Mouse (Mus musculus) midbrain, embryonic 16.5 days (tissue): Measurements from ENCODE around the gene Cacng4. TPM values are rescaled to one million over a fixed set of nuclear protein-coding genes. Genes with fewer than 3 reads are reported as not detected.

Experiments used
- ATAC-seq: fragments of 200-750 bp; cut with Nextera tagmentation; 2 replicates; pipeline ENCODE4 v1.8.0; 2017; ENCODE audit warnings: moderate TSS enrichment
- H3K27ac ChIP-seq: fragments of 300-500 bp; sonication (generic); 2 replicates; pipeline ENCODE4 v1.5.1; 2014; ENCODE audit warnings: mild to moderate bottlenecking, low read length, mixed read lengths
- H3K27me3 ChIP-seq: fragments of 300-500 bp; sonication (generic); 2 replicates; pipeline ENCODE4 v1.6.1; 2014; ENCODE audit warnings: low read depth, low read length, mixed read lengths; ENCODE audit not compliant: control insufficient read depth, insufficient read depth
- H3K36me3 ChIP-seq: fragments of 300-500 bp; sonication (generic); 2 replicates; pipeline ENCODE4 v1.6.1; 2014; ENCODE audit warnings: mild to moderate bottlenecking, low read length, moderate library complexity, mixed read lengths; ENCODE audit not compliant: control insufficient read depth, insufficient read depth
- H3K4me1 ChIP-seq: fragments of 300-500 bp; sonication (generic); 2 replicates; pipeline ENCODE4 v1.6.1; 2014; ENCODE audit warnings: mild to moderate bottlenecking, low read length, mixed read lengths; ENCODE audit not compliant: control insufficient read depth, insufficient read depth
- H3K4me2 ChIP-seq: fragments of 300-500 bp; sonication (generic); 2 replicates; pipeline ENCODE4 v1.6.1; 2014; ENCODE audit warnings: mild to moderate bottlenecking, low read length, mixed read lengths
- H3K4me3 ChIP-seq: fragments of 300-500 bp; sonication (generic); 2 replicates; pipeline ENCODE4 v1.5.1; 2014; ENCODE audit warnings: low read depth, mild to moderate bottlenecking, low read length, moderate library complexity, mixed read lengths
- H3K9ac ChIP-seq: fragments of 300-500 bp; sonication (generic); 2 replicates; pipeline ENCODE4 v1.6.1; 2014; ENCODE audit warnings: low read depth, low read length, mixed read lengths
- H3K9me3 ChIP-seq: fragments of 300-500 bp; sonication (generic); replicated peaks from 2 replicates; pipeline ENCODE4 v1.6.1; 2014; ENCODE audit warnings: mild to moderate bottlenecking, low read length, mixed read lengths; ENCODE audit not compliant: control insufficient read depth, poor library complexity, severe bottlenecking
- WGBS: fragments of 180-500 bp; shearing (Covaris S2); extraction: QIAGEN DNeasy Blood & Tissue Kit; methylation state at CpG from one replicate; pipeline ENCODE4 v1.1.7; 2014; 5-methylcytosine and 5-hydroxymethylcytosine counted together
- polyA plus RNA-seq: library from polyadenylated mRNA; unstranded; fragments of >200 nt; fragmentation: Nextera tagmentation; extraction: Ambion mirVana; gene quantifications from 2 replicates; pipeline ENCODE4 v1.2.1, GENCODE M21; 2015

The Cacng4 gene
- polyA plus RNA-seq, 1 experiment from 2014 or later = 52.1 TPM

DNA sequence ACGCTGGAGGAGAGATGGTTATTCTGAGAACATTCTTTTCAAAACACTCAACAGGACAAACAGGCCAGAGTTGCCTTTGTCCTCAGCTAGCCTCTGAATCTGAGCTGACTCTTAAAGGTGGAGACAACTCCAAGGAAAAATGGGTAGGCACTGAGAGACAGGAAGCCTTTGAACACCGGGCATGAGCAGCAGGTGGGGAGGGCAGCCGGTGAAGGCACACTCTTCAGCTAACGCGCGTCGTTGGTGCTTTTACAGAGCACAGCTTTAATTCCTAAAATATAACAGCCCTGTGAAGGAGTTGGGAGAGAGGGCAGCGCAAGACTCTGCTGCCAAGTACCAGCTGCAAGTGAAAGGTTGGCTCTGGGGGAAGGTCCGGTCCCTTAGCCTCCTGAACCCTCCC lies 5.0 kb upstream of the Cacng4 start:
- WGBS = 21% methylated on average over 9 of the region's 9 CpGs

DNA sequence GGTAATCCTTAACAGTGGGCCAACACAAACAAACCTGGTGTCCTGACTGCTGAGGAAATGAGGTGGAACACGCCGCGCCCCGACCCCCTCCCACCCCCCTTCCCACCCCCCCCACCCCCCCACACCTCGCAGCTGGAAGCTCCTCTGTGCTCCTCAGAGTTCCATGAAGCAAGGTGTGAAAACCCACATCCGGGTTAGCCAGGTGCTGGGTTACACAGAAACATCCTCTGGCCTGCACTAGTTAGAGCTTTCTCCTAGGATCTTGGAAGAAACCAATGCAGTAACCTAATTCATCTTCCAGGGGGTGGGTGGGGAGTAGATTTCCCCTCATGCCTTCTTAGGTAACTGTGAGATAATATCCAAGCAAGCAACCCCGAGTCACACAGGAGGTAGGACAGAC lies 2.0 kb upstream of the Cacng4 start:
- Histone ChIP-seq H3K4me1 (peaks cover 38% of the 10 kb centered on the region), H3K9me3 (no peaks in the 10 kb centered on the region), H3K4me3 (no peak overlapping the region), H3K36me3 (no peaks in the 10 kb centered on the region), H3K9ac (no peak overlapping the region), H3K27me3 (no peaks in the 10 kb centered on the region), H3K27ac (no peak overlapping the region), H3K4me2 (no peak overlapping the region)
- 34% methylated on average over 6 of the region's 7 CpGs for WGBS
- ATAC-seq = no peak

More for the DNA sequence above, 5.0 kb upstream of the Cacng4 start:
- H3K4me2 ChIP-seq = no peak overlapping the region
- ATAC-seq = no peak
- no peak overlapping the region for H3K27ac ChIP-seq
- no peaks in the 10 kb centered on the region for H3K9me3 ChIP-seq
- H3K36me3 ChIP-seq = no peaks in the 10 kb centered on the region
- no peaks in the 10 kb centered on the region for H3K27me3 ChIP-seq
- no peak overlapping the region for H3K4me3 ChIP-seq
- H3K4me1 ChIP-seq = peaks cover 23% of the 10 kb centered on the region
- H3K9ac ChIP-seq = 0 out of 2 replicates have a peak overlapping the region, but pooled peaks have one; percentile 11

DNA sequence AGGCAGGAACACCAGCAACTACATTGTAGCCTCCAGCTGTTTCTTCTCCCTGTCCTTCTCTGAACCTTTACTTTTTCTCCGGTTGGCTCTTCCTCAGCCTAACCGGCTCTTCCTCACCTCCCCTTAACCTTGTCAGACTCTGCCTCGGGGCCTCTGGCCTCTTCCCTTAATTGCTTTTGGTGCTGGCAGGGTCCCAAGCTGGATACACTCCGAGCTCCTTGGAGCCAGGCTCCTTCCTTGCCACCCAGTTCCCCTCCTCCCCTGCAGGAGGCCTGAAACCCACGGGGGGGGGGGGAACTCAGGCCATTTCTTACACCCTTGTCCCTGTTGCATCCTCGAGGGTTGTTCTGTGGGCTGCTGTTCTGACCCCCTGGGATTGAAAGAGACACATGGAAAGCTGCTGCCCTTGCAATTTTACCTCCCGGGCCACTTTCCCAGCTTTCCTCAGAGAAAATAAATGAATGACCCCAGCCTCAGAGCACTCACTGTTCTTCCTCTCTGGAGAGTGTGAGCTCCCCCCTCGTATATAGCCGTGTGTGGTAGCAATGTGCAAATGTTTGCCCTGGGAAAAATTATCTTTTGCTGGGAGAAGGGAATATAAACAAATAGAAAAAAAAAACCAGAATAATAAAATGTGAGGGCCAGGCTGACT lies 1.2 kb upstream of the Cacng4 start:
- peak overlapping the region; percentile 64 for H3K4me2 ChIP-seq
- H3K27ac ChIP-seq = peak overlapping the region; percentile 97
- H3K27me3 ChIP-seq = no peaks in the 10 kb centered on the region
- no peak for ATAC-seq
- peak overlapping the region; percentile 93 for H3K9ac ChIP-seq
- H3K4me3 ChIP-seq = peak overlapping the region; percentile 81
- peaks cover 43% of the 10 kb centered on the region for H3K4me1 ChIP-seq
- no peaks in the 10 kb centered on the region for H3K9me3 ChIP-seq
- no peaks in the 10 kb centered on the region for H3K36me3 ChIP-seq
- WGBS = 2% methylated on average over 9 of the region's 9 CpGs

DNA sequence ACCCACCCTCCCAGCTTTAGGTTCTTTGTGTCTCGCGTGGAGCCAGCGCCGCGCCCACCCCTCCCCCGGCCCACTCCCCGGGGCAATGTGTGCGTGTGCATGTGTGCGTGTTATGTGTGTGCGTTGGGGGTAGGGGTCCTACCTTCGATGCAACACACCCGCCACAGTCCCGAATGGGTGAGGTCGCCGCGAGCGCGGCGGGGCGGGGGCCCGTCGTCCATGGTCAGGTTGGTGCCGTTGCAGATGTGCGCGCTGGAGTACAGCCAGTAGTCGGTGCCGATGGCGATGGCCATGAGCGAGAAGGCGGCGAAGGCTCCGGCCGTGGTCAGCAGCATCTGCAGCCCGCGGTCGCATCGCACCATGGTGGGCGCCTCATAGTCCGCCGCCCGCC lies 259 bp downstream of the Cacng4 start:
- Histone ChIP-seq H3K27me3 (no peaks in the 10 kb centered on the region), H3K4me1 (peaks cover 40% of the 10 kb centered on the region), H3K4me3 (peak overlapping the region; percentile 81), H3K9me3 (no peaks in the 10 kb centered on the region), H3K4me2 (peak overlapping the region; percentile 64), H3K36me3 (no peaks in the 10 kb centered on the region), H3K27ac (peak overlapping the region; percentile 97), H3K9ac (peak overlapping the region; percentile 93)
- WGBS = under 1% methylated on average over 36 of the region's 41 CpGs
- ATAC-seq = peak; percentile 65

DNA sequence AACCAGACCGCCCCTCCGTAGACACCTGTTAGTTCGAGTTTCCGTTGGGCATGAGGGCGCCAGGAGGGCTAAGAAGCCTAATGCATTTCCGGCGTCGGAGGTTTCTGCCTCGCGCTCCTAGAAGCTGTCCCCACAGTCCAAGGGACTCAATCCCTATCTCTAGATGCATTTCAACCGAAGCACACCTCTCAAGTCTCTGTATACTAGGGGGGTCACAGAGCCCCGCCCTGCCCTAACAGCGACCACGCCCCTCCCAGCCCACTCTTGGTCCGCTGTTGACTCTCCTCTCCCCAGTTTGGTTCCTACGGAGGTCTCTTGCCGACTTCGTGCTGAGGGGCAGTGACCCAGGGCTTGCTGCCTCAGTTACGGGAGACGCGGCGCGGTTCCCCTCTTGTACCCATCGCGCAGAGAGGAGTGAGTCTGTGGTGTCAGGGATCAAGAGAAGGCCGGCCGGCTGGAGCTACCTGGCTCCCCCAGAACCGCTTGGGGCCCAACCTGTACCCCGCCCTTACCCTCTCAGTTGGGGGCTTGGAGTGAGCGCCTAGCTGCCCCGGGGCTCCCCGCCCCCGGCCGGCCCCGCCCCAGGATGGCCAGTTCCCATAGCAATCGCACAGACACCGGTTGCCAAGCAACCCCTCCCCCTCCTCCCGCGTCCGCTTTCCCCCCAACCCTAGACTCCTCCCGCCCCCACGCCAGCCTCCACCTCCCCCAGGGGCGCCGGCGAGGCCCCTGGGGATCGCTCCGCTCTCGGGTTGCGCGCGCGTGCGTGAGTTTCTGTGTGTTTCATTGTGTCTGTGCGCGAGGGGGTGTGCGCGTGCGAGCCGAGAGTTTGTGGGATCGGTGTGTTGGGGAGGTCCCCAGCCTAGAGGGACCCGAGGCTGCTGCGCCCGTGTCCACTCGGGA lies 906 bp downstream of the Cacng4 start:
- Histone ChIP-seq H3K4me1 (peaks cover 40% of the 10 kb centered on the region), H3K27ac (peak overlapping the region; percentile 97)
- WGBS = under 1% methylated on average over 52 of the region's 64 CpGs

DNA sequence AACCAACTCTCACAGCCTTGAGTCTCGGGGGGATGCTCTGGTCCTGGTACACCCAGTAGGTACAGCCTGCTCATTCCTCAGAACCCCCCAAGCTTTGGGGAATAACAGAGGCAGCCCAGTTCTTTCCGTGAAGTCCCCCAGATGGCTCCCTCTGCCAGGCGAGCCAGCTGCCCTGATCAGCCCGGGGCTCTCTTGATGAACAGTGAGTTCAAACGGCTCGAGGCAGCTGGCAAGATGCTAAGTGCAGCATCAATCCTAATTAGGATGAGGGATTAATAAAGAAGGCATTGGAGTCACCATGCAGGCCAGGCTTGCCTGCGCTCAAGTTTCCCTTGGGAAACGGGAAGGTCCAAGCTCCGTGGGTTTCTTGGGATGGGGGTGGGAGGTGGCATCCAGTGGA lies 2.2 kb downstream of the Cacng4 start:
- H3K4me3 ChIP-seq = peak overlapping the region; percentile 81
- peak overlapping the region; percentile 97 for H3K27ac ChIP-seq
- H3K9ac ChIP-seq = peak overlapping the region; percentile 93
- H3K4me2 ChIP-seq = peak overlapping the region; percentile 64
- no peaks in the 10 kb centered on the region for H3K27me3 ChIP-seq
- no peak for ATAC-seq
- H3K9me3 ChIP-seq = no peaks in the 10 kb centered on the region
- 10% methylated on average over 9 of the region's 9 CpGs for WGBS
- H3K36me3 ChIP-seq = peaks cover 5% of the 10 kb centered on the region
- H3K4me1 ChIP-seq = peaks cover 34% of the 10 kb centered on the region

More for the DNA sequence above, 906 bp downstream of the Cacng4 start:
- Histone ChIP-seq H3K9ac (peak overlapping the region; percentile 93), H3K4me2 (peak overlapping the region; percentile 64), H3K36me3 (no peaks in the 10 kb centered on the region), H3K4me3 (peak overlapping the region; percentile 81), H3K9me3 (no peaks in the 10 kb centered on the region), H3K27me3 (no peaks in the 10 kb centered on the region)
- ATAC-seq = peak; percentile 66

DNA sequence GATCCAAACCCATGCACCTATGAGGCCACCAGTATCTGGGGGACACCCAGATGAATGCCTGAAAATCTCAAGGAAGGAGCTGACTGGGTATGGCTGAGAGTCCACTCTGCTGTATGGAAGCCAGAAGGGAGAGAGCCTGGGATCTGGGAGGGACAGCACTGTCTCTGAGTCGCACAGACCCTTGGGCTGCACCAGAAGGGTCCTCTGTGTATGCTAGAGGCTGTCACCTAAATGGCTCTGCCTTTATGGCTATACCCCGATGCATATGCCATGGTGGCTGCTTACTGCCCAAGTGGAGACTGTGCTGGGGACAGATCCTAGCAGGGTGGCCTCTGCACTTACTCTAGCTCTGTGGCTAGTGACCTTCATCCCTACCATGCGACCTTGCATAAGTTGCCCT lies 8.6 kb downstream of the Cacng4 start:
- H3K4me2 ChIP-seq = no peak overlapping the region
- H3K9ac ChIP-seq = no peak overlapping the region
- 74% methylated on average over 3 of the region's 3 CpGs for WGBS
- peaks cover under 1% of the 10 kb centered on the region; the same call in 1 of the 2 replicates for H3K4me1 ChIP-seq
- ATAC-seq = peak; percentile 30; the same call in 1 of the 2 replicates
- peaks cover 8% of the 10 kb centered on the region for H3K36me3 ChIP-seq
- no peak overlapping the region for H3K4me3 ChIP-seq
- no peaks in the 10 kb centered on the region for H3K27me3 ChIP-seq
- H3K9me3 ChIP-seq = no peaks in the 10 kb centered on the region
- H3K27ac ChIP-seq = no peak overlapping the region

DNA sequence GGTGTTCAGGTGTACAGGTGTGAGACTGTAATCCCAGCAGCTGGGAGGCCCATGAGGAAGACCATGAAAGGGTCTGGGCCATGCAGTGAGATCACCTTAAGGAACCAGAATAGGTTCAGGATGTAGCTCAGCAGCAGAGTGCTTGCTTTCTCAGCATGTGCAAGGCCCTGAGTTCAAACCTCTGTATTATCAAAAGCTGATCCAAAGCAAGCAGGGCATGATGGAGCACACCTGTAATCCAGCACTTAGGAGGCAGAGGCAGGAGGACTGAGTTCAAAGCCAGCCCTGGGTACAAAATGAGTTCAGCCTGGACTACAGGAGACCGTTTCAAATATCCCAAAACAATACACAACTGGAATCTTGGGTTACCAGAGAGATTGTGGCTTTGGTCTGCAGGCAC lies 9.1 kb downstream of the Cacng4 start:
- H3K4me2 ChIP-seq = no peak overlapping the region
- H3K36me3 ChIP-seq = peaks cover 8% of the 10 kb centered on the region
- ATAC-seq = no peak
- H3K4me1 ChIP-seq = no peaks in the 10 kb centered on the region
- no peak overlapping the region for H3K4me3 ChIP-seq
- no peaks in the 10 kb centered on the region for H3K9me3 ChIP-seq
- H3K9ac ChIP-seq = no peak overlapping the region
- no peaks in the 10 kb centered on the region for H3K27me3 ChIP-seq
- 50% methylated on average over 1 of the region's 1 CpGs for WGBS
- no peak overlapping the region for H3K27ac ChIP-seq
